Mouse (Mus musculus) embryo, embryonic 11.5 days (tissue): ENCODE measurements around the gene Cbr1.
A peak's percentile ranks its signal among the peaks of the same experiment; 100 is the strongest.
"Not testable (repeated sequence)": the region's sequence is repeated elsewhere in the genome, so short reads cannot be mapped to it uniquely, and the experiment has no call there.

Experiments used
- DNase-seq: peaks from one replicate; pipeline ENCODE4 v3.0.0-alpha.2; 2012; ENCODE audit warnings: low read depth, low spot score

The Cbr1 gene

GRCm38 (mm10) chr16:93597551-93597950 is 8.1 kb upstream of the Cbr1 start:
- DNase-seq, result no peak

- DNase-seq, result no peak
These were observed 6.2 kb upstream of the Cbr1 start for GRCm38 (mm10) chr16:93599461-93599860.

- DNase-seq, result peak; percentile 88
These were observed 2.0 kb upstream of the Cbr1 start, which contains the start of gene Setd4 for GRCm38 (mm10) chr16:93603439-93604212. Gene Setd4, minus strand, starts transcription at chr16:93604063.

- DNase-seq, result no peak
These were observed 1.1 kb upstream of the Cbr1 start for GRCm38 (mm10) chr16:93604481-93604969.

- no peak for DNase-seq
These were observed 493 bp downstream of the Cbr1 start for GRCm38 (mm10) chr16:93606146-93606545.

GRCm38 (mm10) chr16:93607669-93608101 is 2.0 kb downstream of the Cbr1 start:
- peak; percentile 78 for DNase-seq

- no peak for DNase-seq
These were observed 3.1 kb downstream of the Cbr1 start for GRCm38 (mm10) chr16:93608731-93609130.

GRCm38 (mm10) chr16:93609796-93610195 is 4.1 kb downstream of the Cbr1 start:
- DNase-seq, result no peak

GRCm38 (mm10) chr16:93610961-93611360 is 5.3 kb downstream of the Cbr1 start:
- DNase-seq, result no peak

- DNase-seq, result peak; percentile 23
These were observed 9.6 kb downstream of the Cbr1 start for GRCm38 (mm10) chr16:93615118-93615870.

GRCm38 (mm10) chr16:93623759-93624158 is 18.1 kb downstream of the Cbr1 start:
- not testable (repeated sequence) for DNase-seq

- DNase-seq, result no peak
These were observed 19.0 kb downstream of the Cbr1 start for GRCm38 (mm10) chr16:93624671-93625070.

- DNase-seq, result no peak
These were observed 21.1 kb downstream of the Cbr1 start for GRCm38 (mm10) chr16:93626745-93627144.

GRCm38 (mm10) chr16:93627761-93628400 is 22.2 kb downstream of the Cbr1 start, which contains the start of gene Gm5678:
Gene Gm5678, plus strand, starts transcription at chr16:93628097.
- no peak for DNase-seq

GRCm38 (mm10) chr16:93644006-93644405 is 38.4 kb downstream of the Cbr1 start:
- no peak for DNase-seq

- DNase-seq, result no peak
These were observed 43.0 kb downstream of the Cbr1 start for GRCm38 (mm10) chr16:93648441-93649183.
